Mouse (Mus musculus): ENCODE results near the gene Rbm34. TPM values are rescaled to one million over a fixed set of nuclear protein-coding genes. Genes with fewer than 3 reads are reported as not detected.

Gene Rbm34
- total and polyA plus RNA-seq, 3 experiments: 0.90 to 4.1 (median 2.8) TPM

DNA sequence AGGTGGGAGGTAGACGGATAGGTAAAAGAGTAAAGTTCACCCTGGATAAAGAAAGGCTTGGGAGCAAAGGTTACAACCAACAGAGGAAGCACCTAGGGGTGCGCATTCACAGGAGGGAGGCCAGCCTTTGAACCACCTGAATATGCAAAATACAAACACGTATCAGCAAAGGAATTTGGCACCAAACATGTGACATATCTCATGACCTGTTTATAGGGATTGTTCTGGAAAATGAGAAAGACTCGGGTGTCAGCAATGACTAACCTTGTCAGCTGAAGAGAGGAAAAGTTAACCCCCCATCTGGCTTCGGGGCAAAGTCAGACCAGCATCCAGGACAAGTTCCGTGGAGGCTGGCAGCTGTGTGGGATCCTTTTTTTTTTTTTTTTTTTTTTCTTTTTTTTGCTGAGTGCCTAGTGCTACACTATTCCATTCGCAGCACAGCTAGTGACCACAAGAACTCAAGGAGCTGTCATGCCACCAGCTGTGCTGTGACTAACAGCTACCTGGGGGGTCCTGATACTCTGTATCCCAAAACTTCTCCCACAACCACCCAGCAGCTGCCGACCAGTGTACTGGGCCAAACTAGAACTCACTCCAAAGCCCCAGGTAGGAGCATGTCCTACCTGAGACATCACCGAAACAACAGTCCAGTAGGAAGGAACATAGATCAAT lies 67.5 kb downstream of the Rbm34 start:
- H3K27me3 ChIP-seq (ENCODE audit: control insufficient read depth, insufficient read depth, low read length): no peaks in the 10 kb centered on the region
- no peak overlapping the region for H3K4me3 ChIP-seq
- H3K27ac ChIP-seq: no peak overlapping the region
- no peaks in the 10 kb centered on the region for H3K4me1 ChIP-seq (ENCODE audit: control insufficient read depth, insufficient read depth, low read length)
- no peaks in the 10 kb centered on the region for H3K36me3 ChIP-seq (ENCODE audit: control insufficient read depth, insufficient read depth, low read length)
- 70% methylated on average over 9 of the region's 9 CpGs for WGBS
- TF ChIP-seq POLR2A (IDR thresholded peaks at IDR 0.05; ENCODE audit: insufficient read depth, low read depth, low read length) (no peak), EP300 (IDR thresholded peaks at IDR 0.05; ENCODE audit: insufficient read depth, low read depth, low read length) (no peak), CTCF (IDR thresholded peaks at IDR 0.05) (no peak)
- no peaks in the 10 kb centered on the region for H3K79me2 ChIP-seq (replicated peaks; ENCODE audit: control insufficient read depth, insufficient read depth, low read length)
- H3K9ac ChIP-seq (ENCODE audit: low read depth, low read length): no peak overlapping the region
- intact Hi-C loops (cut with DNase I): no loop called here
- no peak for DNase-seq

DNA sequence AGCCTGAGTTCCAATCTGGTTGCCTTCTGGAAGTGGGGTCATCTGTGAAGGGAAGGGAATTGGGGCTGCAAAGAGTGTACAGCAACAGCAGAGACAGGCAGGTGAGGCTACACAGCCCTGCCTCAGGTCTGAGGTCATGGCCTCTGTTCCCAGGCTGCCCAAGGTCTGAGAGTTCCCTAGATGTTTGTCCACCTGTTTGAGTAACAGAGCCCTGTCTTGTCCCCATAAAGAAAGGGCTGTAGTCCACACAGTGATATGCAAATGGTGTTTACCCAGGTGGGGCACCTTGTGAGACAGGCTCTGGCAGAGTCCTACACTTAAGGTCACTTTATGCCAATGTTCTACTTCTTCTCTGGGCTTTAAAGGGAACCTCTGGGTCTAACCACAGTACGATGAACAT lies 69.3 kb downstream of the Rbm34 start:
- Histone ChIP-seq H3K36me3 (ENCODE audit: control insufficient read depth, insufficient read depth, low read length) (no peaks in the 10 kb centered on the region), H3K79me2 (replicated peaks; ENCODE audit: control insufficient read depth, insufficient read depth, low read length) (no peaks in the 10 kb centered on the region), H3K27ac (no peak overlapping the region), H3K4me1 (ENCODE audit: control insufficient read depth, insufficient read depth, low read length) (no peaks in the 10 kb centered on the region), H3K4me3 (no peak overlapping the region), H3K27me3 (ENCODE audit: control insufficient read depth, insufficient read depth, low read length) (no peaks in the 10 kb centered on the region), H3K9ac (ENCODE audit: low read depth, low read length) (no peak overlapping the region)
- 84% methylated on average over 1 of the region's 1 CpGs for WGBS
- TF ChIP-seq POLR2A (IDR thresholded peaks at IDR 0.05; ENCODE audit: insufficient read depth, low read depth, low read length): no peak
- no peak for TF ChIP-seq EP300 (IDR thresholded peaks at IDR 0.05; ENCODE audit: insufficient read depth, low read depth, low read length)
- no peak for TF ChIP-seq CTCF (IDR thresholded peaks at IDR 0.05)
- no peak for DNase-seq
- intact Hi-C loops (cut with DNase I): no loop called here

DNA sequence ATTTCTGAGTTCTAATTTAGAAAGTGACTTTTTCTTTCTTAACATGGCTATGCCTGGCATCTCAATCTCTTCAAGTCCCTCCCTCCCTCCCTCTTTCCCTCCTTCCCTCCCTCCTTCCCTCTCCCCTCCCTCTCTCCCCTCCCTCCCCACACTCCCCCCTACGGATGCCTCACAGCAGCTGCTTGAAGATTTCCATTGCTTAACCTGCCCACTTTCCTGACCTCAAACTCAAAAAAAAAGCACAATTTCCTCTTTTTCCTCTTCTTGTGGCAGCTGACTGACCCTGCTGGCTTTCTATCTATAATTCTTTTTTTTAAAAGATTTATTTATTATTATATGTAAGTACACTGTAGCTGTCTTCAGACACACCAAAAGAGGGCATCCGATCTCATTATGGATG lies 69.8 kb downstream of the Rbm34 start:
- no peak for DNase-seq
- Histone ChIP-seq H3K9ac (ENCODE audit: low read depth, low read length) (no peak overlapping the region), H3K27me3 (ENCODE audit: control insufficient read depth, insufficient read depth, low read length) (no peaks in the 10 kb centered on the region), H3K4me3 (no peak overlapping the region), H3K27ac (no peak overlapping the region), H3K4me1 (ENCODE audit: control insufficient read depth, insufficient read depth, low read length) (no peaks in the 10 kb centered on the region), H3K36me3 (ENCODE audit: control insufficient read depth, insufficient read depth, low read length) (no peaks in the 10 kb centered on the region), H3K79me2 (replicated peaks; ENCODE audit: control insufficient read depth, insufficient read depth, low read length) (no peaks in the 10 kb centered on the region)
- TF ChIP-seq CTCF (IDR thresholded peaks at IDR 0.05) (no peak), EP300 (IDR thresholded peaks at IDR 0.05; ENCODE audit: insufficient read depth, low read depth, low read length) (no peak), POLR2A (IDR thresholded peaks at IDR 0.05; ENCODE audit: insufficient read depth, low read depth, low read length) (no peak)
- WGBS: 56% methylated on average over 2 of the region's 2 CpGs
- intact Hi-C loops (cut with DNase I): no loop called here

Other genes with a start within 250 kb of the Rbm34 start
- gene Tomm20, start 25.2 kb downstream of the Rbm34 start, total RNA-seq (2021): 10 to 100 TPM; 70.1 to 96.2 TPM
- 67.8 and 195 TPM in 2 replicates for gene Tomm20, start 25.2 kb downstream of the Rbm34 start, polyA plus RNA-seq (2012; rRNA removed)
- 10 to 100 TPM; 30.1 to 32.9 TPM for gene Pard3, start 92.8 kb upstream of the Rbm34 start, total RNA-seq (2021)
- 19.2 and 23.7 TPM in 2 replicates for gene Pard3, start 92.8 kb upstream of the Rbm34 start, polyA plus RNA-seq (2012; rRNA removed)